Mouse (Mus musculus) adrenal gland, postnatal 14 days (tissue): ENCODE measurements around the gene Iars2. TPM values are rescaled to one million over a fixed set of nuclear protein-coding genes. Genes with fewer than 3 reads are reported as not detected.

Source experiments
- DNase-seq: peaks from one replicate; pipeline ENCODE4 v3.0.0; 2021; ENCODE audit warnings: mixed read lengths
- total RNA-seq: library from RNA; stranded (reverse); gene quantifications from 2 replicates; pipeline ENCODE4 v1.2.3, GENCODE M21; 2021

Gene Iars2
- total RNA-seq, 1 experiment from 2014 or later: 97.7 TPM

- DNase-seq: no peak
These were observed 49.9 kb downstream of the Iars2 start for GRCm38 (mm10) chr1:185279288-185279687.

- peak; percentile 72 for DNase-seq
These were observed 52.2 kb downstream of the Iars2 start for GRCm38 (mm10) chr1:185277022-185277421.

- DNase-seq: peak; percentile 53
These were observed 53.2 kb downstream of the Iars2 start for GRCm38 (mm10) chr1:185275976-185276375.

- peak; percentile 62 for DNase-seq
These were observed 54.2 kb downstream of the Iars2 start for GRCm38 (mm10) chr1:185274819-185275545.

- no peak for DNase-seq
These were observed 57.8 kb downstream of the Iars2 start for GRCm38 (mm10) chr1:185271373-185271772.

GRCm38 (mm10) chr1:185270403-185271097, 58.6 kb downstream of the Iars2 start:
- DNase-seq: no peak

- DNase-seq: no peak
These were observed 60.5 kb downstream of the Iars2 start for GRCm38 (mm10) chr1:185268675-185269074.

GRCm38 (mm10) chr1:185262565-185262964, 66.6 kb downstream of the Iars2 start:
- DNase-seq: peak; percentile 75

- peak; percentile 65 for DNase-seq
These were observed 72.4 kb downstream of the Iars2 start for GRCm38 (mm10) chr1:185256753-185257152.

GRCm38 (mm10) chr1:185255336-185255735, 73.9 kb downstream of the Iars2 start:
- DNase-seq: no peak

- peak; percentile 74 for DNase-seq
These were observed 75.9 kb downstream of the Iars2 start for GRCm38 (mm10) chr1:185253140-185253892.

- no peak for DNase-seq
These were observed 76.8 kb downstream of the Iars2 start for GRCm38 (mm10) chr1:185252351-185252750.

GRCm38 (mm10) chr1:185248728-185249127, 80.5 kb downstream of the Iars2 start:
- DNase-seq: no peak

GRCm38 (mm10) chr1:185247429-185248085, 81.6 kb downstream of the Iars2 start:
- DNase-seq: no peak

GRCm38 (mm10) chr1:185245456-185245855, 83.7 kb downstream of the Iars2 start:
- DNase-seq: no peak

- no peak for DNase-seq
These were observed 86.2 kb downstream of the Iars2 start for GRCm38 (mm10) chr1:185243013-185243412.

- DNase-seq: no peak
These were observed 92.7 kb downstream of the Iars2 start for GRCm38 (mm10) chr1:185236530-185236929.

- DNase-seq: no peak
These were observed 93.4 kb downstream of the Iars2 start for GRCm38 (mm10) chr1:185235837-185236236.
